Mouse (Mus musculus): Measurements from ENCODE around the gene Il1rl2. TPM values are rescaled to one million over a fixed set of nuclear protein-coding genes. Genes with fewer than 3 reads are reported as not detected.

Gene Il1rl2
- 1.0 and 1.3 TPM in 2 replicates for polyA plus RNA-seq (2014; fragmentation: Nextera tagmentation; extraction: Ambion mirVana)

DNA sequence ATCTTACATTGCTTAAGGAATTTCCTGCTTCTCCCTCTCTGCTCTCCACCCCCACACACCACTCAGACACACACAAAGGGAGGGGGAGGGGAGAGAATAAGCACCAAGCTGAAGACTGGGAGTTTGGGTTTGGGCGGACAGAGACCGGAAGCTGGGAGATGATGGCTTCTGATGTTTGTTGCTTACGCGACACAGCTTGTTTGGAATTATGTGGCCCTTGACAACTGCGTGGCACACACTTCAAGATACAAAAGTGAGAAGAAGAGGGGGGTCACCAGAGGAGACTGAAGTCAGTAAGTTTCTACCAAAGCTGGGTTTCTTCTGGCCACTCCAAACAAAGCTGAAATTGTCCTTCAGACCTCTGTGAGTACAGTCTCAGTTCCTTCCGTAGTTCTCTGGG, at the start of gene Il1rl2:
Gene Il1rl2, plus strand, starts transcription at position 154 of the 400 bp plus-strand sequence.
- peak within 1 kb of the TSS; percentile 64 for H3K4me2 ChIP-seq (replicated peaks)
- DNase-seq (ENCODE audit: low spot score) (no peak), ATAC-seq (ENCODE audit: low FRiP score) (no peak)
- peak within 1 kb of the TSS; percentile 49 for H3K9ac ChIP-seq
- no peak within 1 kb of the TSS for H3K27ac ChIP-seq
- no peaks in the 10 kb centered on the region for H3K9me3 ChIP-seq (ENCODE audit: control insufficient read depth, low read length)
- H3K4me1 ChIP-seq (replicated peaks; ENCODE audit: control insufficient read depth, insufficient read depth, low read length), result peaks cover 12% of the 10 kb centered on the region
- peaks cover 34% of the 10 kb centered on the region for H3K27me3 ChIP-seq (ENCODE audit: control insufficient read depth, insufficient read depth, low read length)
- 41% methylated on average over 6 of the region's 6 CpGs for WGBS
- H3K36me3 ChIP-seq (replicated peaks; ENCODE audit: control insufficient read depth, insufficient read depth), result no peaks in the 10 kb centered on the region
- H3K4me3 ChIP-seq (replicated peaks; ENCODE audit: low read length), result peak within 1 kb of the TSS; percentile 33

DNA sequence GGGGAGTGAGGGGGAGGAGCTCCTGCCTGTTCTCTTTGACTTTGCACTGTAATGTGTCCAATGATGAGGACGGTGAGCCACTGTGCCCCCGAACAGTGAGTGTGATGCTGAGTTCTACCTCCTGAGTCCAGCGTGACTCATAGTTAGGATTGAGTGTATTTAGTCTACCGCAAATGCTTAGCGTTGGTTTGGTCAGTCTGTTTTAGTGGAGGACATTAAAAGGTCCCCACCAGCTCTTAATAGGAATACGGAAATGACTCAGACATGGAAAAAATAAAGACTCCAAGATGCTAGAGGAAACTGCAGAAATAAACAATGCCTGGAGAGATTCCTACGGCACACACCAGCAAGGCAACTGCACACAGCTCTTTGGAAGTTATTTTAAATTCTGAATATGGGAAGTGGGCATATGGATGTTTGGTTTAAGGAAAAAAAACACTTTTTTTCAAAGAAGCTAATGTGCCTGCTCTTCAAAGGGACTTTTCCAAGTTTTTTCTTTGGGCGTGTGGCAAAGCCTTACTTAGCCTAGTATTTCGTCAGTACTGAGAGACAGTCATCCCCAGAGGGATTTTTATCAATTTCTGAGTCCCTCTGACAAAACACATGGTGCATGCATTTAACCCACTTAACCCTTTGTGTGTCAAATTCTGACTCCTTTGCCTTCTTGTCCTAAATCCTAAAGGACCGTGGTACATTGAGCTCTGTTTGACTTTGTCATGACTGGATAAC, 49.0 kb upstream of the Il1rl2 start:
- WGBS, result 77% methylated on average over 10 of the region's 10 CpGs
- no peak for ATAC-seq (ENCODE audit: low FRiP score)
- no peak overlapping the region for H3K4me3 ChIP-seq (replicated peaks; ENCODE audit: low read length)

DNA sequence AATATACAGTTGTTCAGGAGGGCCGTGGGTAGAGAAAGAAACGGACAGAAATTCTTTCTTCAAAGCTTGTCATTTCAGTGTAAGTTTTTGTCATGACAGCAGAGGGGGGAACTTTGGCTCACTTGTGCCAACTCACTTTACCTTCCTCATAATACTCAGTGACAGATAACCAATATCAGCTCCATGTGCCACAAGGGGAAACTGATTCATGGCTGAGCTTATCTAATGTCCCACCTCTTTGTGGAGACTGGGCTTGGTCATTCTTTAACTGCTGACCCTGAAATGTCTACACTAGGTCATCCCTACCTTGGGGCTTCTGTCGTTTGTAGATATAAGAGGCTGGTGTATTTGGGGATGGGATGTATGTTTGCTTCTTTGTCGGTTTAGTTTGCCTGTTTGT, 46.5 kb upstream of the Il1rl2 start:
- Histone ChIP-seq H3K4me2 (replicated peaks) (no peak overlapping the region), H3K4me3 (replicated peaks; ENCODE audit: low read length) (no peak overlapping the region), H3K27me3 (ENCODE audit: control insufficient read depth, insufficient read depth, low read length) (no peaks in the 10 kb centered on the region), H3K9ac (no peak overlapping the region), H3K4me1 (replicated peaks; ENCODE audit: control insufficient read depth, insufficient read depth, low read length) (no peaks in the 10 kb centered on the region), H3K27ac (no peak overlapping the region), H3K9me3 (ENCODE audit: control insufficient read depth, low read length) (no peaks in the 10 kb centered on the region), H3K36me3 (replicated peaks; ENCODE audit: control insufficient read depth, insufficient read depth) (no peaks in the 10 kb centered on the region)
- WGBS, result 94% methylated on average over 4 of the region's 4 CpGs
- DNase-seq (ENCODE audit: low spot score), result no peak
- no peak for ATAC-seq (ENCODE audit: low FRiP score)

More for the DNA sequence above, 49.0 kb upstream of the Il1rl2 start:
- Histone ChIP-seq H3K9ac (no peak overlapping the region), H3K4me1 (replicated peaks; ENCODE audit: control insufficient read depth, insufficient read depth, low read length) (no peaks in the 10 kb centered on the region), H3K9me3 (ENCODE audit: control insufficient read depth, low read length) (no peaks in the 10 kb centered on the region), H3K27ac (no peak overlapping the region), H3K36me3 (replicated peaks; ENCODE audit: control insufficient read depth, insufficient read depth) (no peaks in the 10 kb centered on the region), H3K4me2 (replicated peaks) (no peak overlapping the region), H3K27me3 (ENCODE audit: control insufficient read depth, insufficient read depth, low read length) (no peaks in the 10 kb centered on the region)
- DNase-seq (ENCODE audit: low spot score), result no peak

DNA sequence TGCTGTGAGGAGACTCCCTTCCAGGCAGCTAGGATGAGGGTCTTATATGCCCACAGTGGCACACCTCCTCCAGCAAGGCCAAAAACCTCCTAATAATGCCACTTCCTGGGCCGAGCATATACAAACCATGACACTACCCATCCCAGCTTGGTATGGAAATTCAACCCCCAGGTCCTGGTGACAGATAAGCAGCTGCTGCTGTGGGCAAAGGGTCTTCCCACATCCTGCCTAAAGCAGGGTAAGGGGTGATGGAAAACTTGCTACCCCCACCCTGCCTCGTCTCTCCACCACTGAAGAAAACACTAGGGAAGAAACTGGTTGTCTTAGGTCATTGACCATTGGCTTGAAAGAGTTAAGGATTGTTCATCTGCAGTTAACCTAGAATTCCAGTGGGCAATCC, 45.7 kb upstream of the Il1rl2 start:
- H3K27ac ChIP-seq, result no peak overlapping the region

DNA sequence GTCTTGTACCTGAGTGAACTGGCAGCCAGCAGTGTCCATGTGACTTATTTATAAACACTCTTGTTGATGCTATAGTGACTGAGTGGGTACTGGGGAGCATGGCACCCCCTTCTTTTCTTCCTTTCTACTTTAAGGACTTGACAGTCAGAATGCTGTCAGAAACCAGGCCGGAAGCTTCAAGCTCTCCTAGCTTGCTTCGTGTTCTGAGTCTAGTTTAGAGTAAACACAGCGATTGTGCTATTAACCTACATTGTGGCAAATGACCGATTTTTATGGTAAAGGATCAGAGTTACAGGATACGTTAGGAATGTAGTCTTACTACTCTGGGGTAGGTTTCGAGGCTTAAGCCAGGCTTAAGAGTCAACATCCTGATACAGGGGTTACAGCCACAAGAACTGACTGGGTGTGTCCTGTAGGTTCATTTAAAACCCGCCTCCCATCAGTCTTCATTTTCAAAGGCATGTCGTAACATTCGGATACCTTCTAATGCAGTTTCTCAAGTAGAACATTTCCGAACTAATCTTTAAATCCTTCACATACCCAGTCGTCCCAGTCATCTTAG, 45.1 kb upstream of the Il1rl2 start:
- H3K27ac ChIP-seq, result no peak overlapping the region
- 90% methylated on average over 11 of the region's 11 CpGs for WGBS
- no peak overlapping the region for H3K9ac ChIP-seq

More for the DNA sequence above, 45.7 kb upstream of the Il1rl2 start:
- Histone ChIP-seq H3K36me3 (replicated peaks; ENCODE audit: control insufficient read depth, insufficient read depth) (no peaks in the 10 kb centered on the region), H3K9ac (no peak overlapping the region), H3K4me1 (replicated peaks; ENCODE audit: control insufficient read depth, insufficient read depth, low read length) (no peaks in the 10 kb centered on the region), H3K4me2 (replicated peaks) (no peak overlapping the region), H3K9me3 (ENCODE audit: control insufficient read depth, low read length) (no peaks in the 10 kb centered on the region), H3K4me3 (replicated peaks; ENCODE audit: low read length) (no peak overlapping the region), H3K27me3 (ENCODE audit: control insufficient read depth, insufficient read depth, low read length) (no peaks in the 10 kb centered on the region)
- DNase-seq (ENCODE audit: low spot score), result no peak
- no peak for ATAC-seq (ENCODE audit: low FRiP score)
- WGBS, result 95% methylated on average over 2 of the region's 2 CpGs

DNA sequence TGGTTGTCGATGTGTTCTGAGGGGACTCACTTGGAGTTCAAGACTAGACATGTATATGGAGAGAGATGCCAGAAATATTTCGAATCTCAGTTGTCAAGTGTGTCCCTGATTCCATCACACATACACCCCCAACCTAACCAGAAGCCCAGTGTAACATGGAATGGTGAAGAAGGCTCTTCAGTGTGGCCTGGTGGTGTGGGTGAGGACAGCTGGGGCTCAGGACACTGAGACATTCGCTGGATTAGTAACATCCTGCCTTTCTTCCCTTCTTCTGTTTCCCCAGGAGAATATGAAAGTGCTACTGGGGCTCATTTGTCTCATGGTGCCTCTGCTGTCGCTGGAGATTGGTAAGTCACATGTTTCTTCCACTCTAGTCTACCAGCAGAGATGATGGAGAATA, 42.5 kb upstream of the Il1rl2 start:
- 69% methylated on average over 4 of the region's 4 CpGs for WGBS
- DNase-seq (ENCODE audit: low spot score), result no peak
- no peaks in the 10 kb centered on the region for H3K4me1 ChIP-seq (replicated peaks; ENCODE audit: control insufficient read depth, insufficient read depth, low read length)
- no peaks in the 10 kb centered on the region for H3K27me3 ChIP-seq (ENCODE audit: control insufficient read depth, insufficient read depth, low read length)
- H3K4me3 ChIP-seq (replicated peaks; ENCODE audit: low read length), result no peak overlapping the region
- ATAC-seq (ENCODE audit: low FRiP score), result no peak
- H3K9me3 ChIP-seq (ENCODE audit: control insufficient read depth, low read length), result no peaks in the 10 kb centered on the region
- no peak overlapping the region for H3K9ac ChIP-seq
- H3K27ac ChIP-seq, result no peak overlapping the region
- no peak overlapping the region for H3K4me2 ChIP-seq (replicated peaks)
- no peaks in the 10 kb centered on the region for H3K36me3 ChIP-seq (replicated peaks; ENCODE audit: control insufficient read depth, insufficient read depth)

More for the DNA sequence above, 45.1 kb upstream of the Il1rl2 start:
- H3K4me2 ChIP-seq (replicated peaks), result no peak overlapping the region
- no peaks in the 10 kb centered on the region for H3K9me3 ChIP-seq (ENCODE audit: control insufficient read depth, low read length)
- H3K4me1 ChIP-seq (replicated peaks; ENCODE audit: control insufficient read depth, insufficient read depth, low read length), result no peaks in the 10 kb centered on the region
- no peak for ATAC-seq (ENCODE audit: low FRiP score)
- no peaks in the 10 kb centered on the region for H3K27me3 ChIP-seq (ENCODE audit: control insufficient read depth, insufficient read depth, low read length)
- no peaks in the 10 kb centered on the region for H3K36me3 ChIP-seq (replicated peaks; ENCODE audit: control insufficient read depth, insufficient read depth)
- H3K4me3 ChIP-seq (replicated peaks; ENCODE audit: low read length), result no peak overlapping the region
- DNase-seq (ENCODE audit: low spot score), result no peak

DNA sequence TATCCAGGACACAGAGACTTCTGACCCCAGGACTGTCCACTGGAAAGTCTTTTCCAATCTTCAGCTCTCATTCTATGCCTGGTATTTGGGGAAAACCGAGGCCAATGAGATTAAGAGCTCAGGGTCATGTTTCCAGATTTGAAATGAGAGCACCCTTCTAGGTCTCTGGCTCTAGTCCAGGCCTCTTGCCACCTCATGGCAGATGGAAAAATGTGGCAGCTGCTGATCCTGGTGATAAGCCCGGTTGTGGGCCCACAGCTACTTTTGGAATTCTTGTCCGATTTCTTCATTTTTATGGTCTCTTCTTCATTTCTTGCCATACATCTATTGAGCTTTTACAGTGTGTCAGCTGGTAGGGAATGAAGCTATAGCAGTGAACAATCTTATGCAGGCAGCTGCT, 42.0 kb upstream of the Il1rl2 start:
- no peak overlapping the region for H3K9ac ChIP-seq
- ATAC-seq (ENCODE audit: low FRiP score) (no peak), DNase-seq (ENCODE audit: low spot score) (no peak)
- no peak overlapping the region for H3K27ac ChIP-seq
- no peaks in the 10 kb centered on the region for H3K36me3 ChIP-seq (replicated peaks; ENCODE audit: control insufficient read depth, insufficient read depth)
- H3K4me3 ChIP-seq (replicated peaks; ENCODE audit: low read length), result no peak overlapping the region
- no peaks in the 10 kb centered on the region for H3K9me3 ChIP-seq (ENCODE audit: control insufficient read depth, low read length)
- no peak overlapping the region for H3K4me2 ChIP-seq (replicated peaks)
- no peaks in the 10 kb centered on the region for H3K4me1 ChIP-seq (replicated peaks; ENCODE audit: control insufficient read depth, insufficient read depth, low read length)
- no peaks in the 10 kb centered on the region for H3K27me3 ChIP-seq (ENCODE audit: control insufficient read depth, insufficient read depth, low read length)
- 93% methylated on average over 3 of the region's 3 CpGs for WGBS

DNA sequence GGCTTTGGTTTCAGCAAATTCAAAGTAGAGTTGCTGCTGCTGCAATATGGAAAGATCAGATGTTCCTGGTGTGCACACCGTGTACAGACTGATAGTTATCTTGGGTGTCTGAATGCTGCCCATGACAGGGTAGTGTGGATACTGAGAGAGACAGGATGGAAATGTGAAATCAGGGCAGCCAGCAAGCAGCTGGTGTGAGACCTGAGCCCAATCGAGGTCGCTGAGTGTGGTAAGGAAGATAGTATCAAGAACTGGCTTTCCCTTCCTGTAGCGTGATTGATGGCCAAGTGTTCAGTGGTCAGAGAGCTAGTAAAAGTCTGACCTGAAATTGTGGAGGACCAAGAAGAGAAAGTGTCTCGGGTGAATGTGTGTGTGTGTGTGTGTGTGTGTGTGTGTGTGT, 40.4 kb upstream of the Il1rl2 start:
- no peaks in the 10 kb centered on the region for H3K4me1 ChIP-seq (replicated peaks; ENCODE audit: control insufficient read depth, insufficient read depth, low read length)
- no peak overlapping the region for H3K27ac ChIP-seq
- H3K9ac ChIP-seq, result no peak overlapping the region
- DNase-seq (ENCODE audit: low spot score) (no peak), ATAC-seq (ENCODE audit: low FRiP score) (no peak)
- WGBS, result 87% methylated on average over 5 of the region's 5 CpGs
- H3K36me3 ChIP-seq (replicated peaks; ENCODE audit: control insufficient read depth, insufficient read depth), result no peaks in the 10 kb centered on the region
- no peak overlapping the region for H3K4me3 ChIP-seq (replicated peaks; ENCODE audit: low read length)
- H3K4me2 ChIP-seq (replicated peaks), result no peak overlapping the region
- H3K27me3 ChIP-seq (ENCODE audit: control insufficient read depth, insufficient read depth, low read length), result no peaks in the 10 kb centered on the region
- no peaks in the 10 kb centered on the region for H3K9me3 ChIP-seq (ENCODE audit: control insufficient read depth, low read length)

DNA sequence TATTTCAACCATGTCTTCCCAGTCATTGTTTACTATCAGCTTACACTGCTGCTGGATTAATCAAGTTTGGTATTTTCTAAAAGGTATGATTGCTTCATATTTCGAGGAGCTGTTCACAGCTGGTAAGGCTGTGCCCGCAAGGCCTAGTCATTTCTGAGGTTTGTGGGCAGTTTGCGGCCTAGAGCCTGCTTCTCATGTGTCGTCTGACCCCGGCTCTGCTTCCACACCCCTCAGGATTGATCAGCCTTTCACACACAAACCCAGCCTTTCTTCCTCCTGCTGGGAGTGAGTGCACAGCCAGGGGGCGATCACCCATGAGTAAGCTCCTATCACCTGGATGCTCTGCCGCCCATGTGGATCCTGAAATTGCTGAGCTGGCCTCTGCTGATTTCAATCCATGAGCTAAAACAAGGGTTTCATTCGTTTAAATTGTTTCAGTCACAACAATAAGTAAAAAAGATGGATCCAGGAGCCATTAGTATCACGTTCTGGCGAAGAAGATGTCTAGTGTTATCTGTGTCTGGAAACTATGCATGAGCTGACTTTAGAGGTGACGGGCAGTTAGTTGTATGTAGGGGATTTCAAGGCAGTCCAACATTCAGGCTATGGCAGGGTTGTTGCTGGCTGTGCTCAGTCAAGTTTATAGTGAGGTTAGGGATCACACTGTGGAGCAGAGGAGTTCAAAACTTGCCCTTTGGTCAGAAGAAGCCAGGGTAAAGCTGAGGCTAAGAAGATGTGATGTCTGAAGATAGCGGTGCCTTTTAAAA, 33.7 kb upstream of the Il1rl2 start:
- DNase-seq (ENCODE audit: low spot score) (no peak), ATAC-seq (ENCODE audit: low FRiP score) (no peak)
- Histone ChIP-seq H3K27ac (no peak overlapping the region), H3K36me3 (replicated peaks; ENCODE audit: control insufficient read depth, insufficient read depth) (no peaks in the 10 kb centered on the region), H3K4me1 (replicated peaks; ENCODE audit: control insufficient read depth, insufficient read depth, low read length) (no peaks in the 10 kb centered on the region), H3K4me2 (replicated peaks) (no peak overlapping the region), H3K27me3 (ENCODE audit: control insufficient read depth, insufficient read depth, low read length) (no peaks in the 10 kb centered on the region), H3K9me3 (ENCODE audit: control insufficient read depth, low read length) (no peaks in the 10 kb centered on the region), H3K9ac (no peak overlapping the region), H3K4me3 (replicated peaks; ENCODE audit: low read length) (no peak overlapping the region)
- 78% methylated on average over 12 of the region's 12 CpGs for WGBS

All from hindbrain, embryonic 14.5 days (tissue).